Mouse (Mus musculus) liver, embryonic 14.5 days (tissue): ENCODE data around the gene Fryl.

Experiments
- CTCF ChIP-seq: IDR thresholded peaks from 2 replicates; pipeline ENCODE4 v1.5.1; 2016; ENCODE audit warnings: antibody characterized with exemption, low read depth, control low read depth
- EP300 ChIP-seq: IDR thresholded peaks from 2 replicates; pipeline ENCODE4 v1.6.1; 2016; ENCODE audit warnings: antibody characterized with exemption, low read depth

DNA sequence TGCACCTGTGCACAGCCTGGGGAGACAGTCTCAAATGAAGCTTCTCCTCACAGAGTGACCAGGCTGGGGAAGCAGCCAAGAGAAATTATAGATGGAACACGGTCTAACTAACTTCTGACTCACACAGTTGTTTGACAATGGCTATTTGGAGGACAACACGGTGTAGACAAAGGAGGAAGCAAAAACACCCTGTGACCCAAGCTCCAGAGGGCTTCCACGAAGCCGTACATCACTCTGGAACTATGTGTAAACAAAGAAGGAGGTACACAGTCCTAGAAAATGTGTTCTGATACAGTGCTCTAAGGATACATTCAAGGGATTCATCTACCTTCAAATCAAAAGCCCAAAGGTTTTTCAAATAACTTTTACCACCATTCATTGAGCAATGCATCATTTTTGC, 71.0 kb downstream of the Fryl start:
- TF ChIP-seq CTCF (no peak), EP300 (no peak)
